Mouse (Mus musculus) midbrain, embryonic 10.5 days (tissue): ENCODE data around the gene Lman2. TPM values are rescaled to one million over a fixed set of nuclear protein-coding genes. Genes with fewer than 3 reads are reported as not detected.
A peak's percentile ranks its signal among the peaks of the same experiment; 100 is the strongest.

Experiments
- DNase-seq: peaks from one replicate; pipeline ENCODE4 v3.0.0-alpha.2; 2017; ENCODE audit warnings: low spot score
- H3K27ac ChIP-seq: fragments of 300-500 bp; sonication (generic); replicated peaks from 2 replicates; pipeline ENCODE4 v1.5.1; 2016; ENCODE audit warnings: mild to moderate bottlenecking
- H3K27me3 ChIP-seq: fragments of 300-500 bp; sonication (generic); 2 replicates; pipeline ENCODE4 v1.6.1; 2016; ENCODE audit warnings: low read depth, mild to moderate bottlenecking; ENCODE audit not compliant: poor library complexity, severe bottlenecking
- H3K36me3 ChIP-seq: fragments of 300-500 bp; sonication (generic); 2 replicates; pipeline ENCODE4 v1.6.1; 2016; ENCODE audit warnings: mild to moderate bottlenecking, moderate library complexity
- H3K4me1 ChIP-seq: fragments of 300-500 bp; sonication (generic); 2 replicates; pipeline ENCODE4 v1.6.1; 2016
- H3K4me3 ChIP-seq: fragments of 300-500 bp; sonication (generic); 2 replicates; pipeline ENCODE4 v1.5.1; 2016; ENCODE audit warnings: mild to moderate bottlenecking, moderate library complexity
- H3K9me3 ChIP-seq: fragments of 300-500 bp; sonication (generic); replicated peaks from 2 replicates; pipeline ENCODE4 v1.6.1; 2016; ENCODE audit warnings: mild to moderate bottlenecking
- WGBS: fragments of 180-500 bp; shearing (Covaris S2); methylation state at CpG from one replicate; pipeline ENCODE4 v1.1.7; 2016; 5-methylcytosine and 5-hydroxymethylcytosine counted together
- polyA plus RNA-seq: library from polyadenylated mRNA; unstranded; fragments of >200 nt; fragmentation: Nextera tagmentation; extraction: Ambion mirVana; gene quantifications from 2 replicates; pipeline ENCODE4 v1.2.1, GENCODE M21; 2016

The Lman2 gene
- 105 and 107 TPM in 2 replicates for polyA plus RNA-seq

- peak; percentile 97 for DNase-seq
- Histone ChIP-seq H3K9me3 (no peaks in the 10 kb centered on the region), H3K4me3 (peak within 1 kb of the TSS; percentile 97), H3K4me1 (peaks cover 25% of the 10 kb centered on the region), H3K27ac (peak within 1 kb of the TSS; percentile 93), H3K27me3 (no peaks in the 10 kb centered on the region), H3K36me3 (peaks cover 37% of the 10 kb centered on the region)
- under 1% methylated on average over 35 of the region's 35 CpGs for WGBS
These were observed at the start of gene Lman2 for GRCm38 (mm10) chr13:55362453-55363060. TSS of gene Lman2 (minus strand) at chr13:55362783.

- H3K4me3 ChIP-seq: no peak overlapping the region
- H3K36me3 ChIP-seq: no peaks in the 10 kb centered on the region
- H3K9me3 ChIP-seq: no peaks in the 10 kb centered on the region
- no peak overlapping the region for H3K27ac ChIP-seq
- peaks cover 8% of the 10 kb centered on the region for H3K4me1 ChIP-seq
- peaks cover 37% of the 10 kb centered on the region for H3K27me3 ChIP-seq
- DNase-seq: no peak
- WGBS: 76% methylated on average over 7 of the region's 7 CpGs
These were observed 49.2 kb upstream of the Lman2 start for GRCm38 (mm10) chr13:55411826-55412225.

- H3K9me3 ChIP-seq: no peaks in the 10 kb centered on the region
- peaks cover 15% of the 10 kb centered on the region for H3K4me1 ChIP-seq
- H3K27me3 ChIP-seq: peaks cover 27% of the 10 kb centered on the region
- 87% methylated on average over 19 of the region's 19 CpGs for WGBS
- H3K27ac ChIP-seq: no peak overlapping the region
- no peaks in the 10 kb centered on the region for H3K36me3 ChIP-seq
- H3K4me3 ChIP-seq: no peak overlapping the region
- no peak for DNase-seq
These were observed 46.0 kb upstream of the Lman2 start for GRCm38 (mm10) chr13:55408546-55409120.

GRCm38 (mm10) chr13:55407341-55407740 lies 44.8 kb upstream of the Lman2 start:
- Histone ChIP-seq H3K9me3 (no peaks in the 10 kb centered on the region), H3K27ac (no peak overlapping the region), H3K4me1 (peaks cover 21% of the 10 kb centered on the region), H3K36me3 (no peaks in the 10 kb centered on the region), H3K27me3 (peaks cover 24% of the 10 kb centered on the region), H3K4me3 (no peak overlapping the region)
- no peak for DNase-seq
- 87% methylated on average over 4 of the region's 4 CpGs for WGBS

GRCm38 (mm10) chr13:55405783-55406390 lies 43.3 kb upstream of the Lman2 start:
- Histone ChIP-seq H3K9me3 (no peaks in the 10 kb centered on the region), H3K4me3 (no peak overlapping the region), H3K4me1 (peaks cover 21% of the 10 kb centered on the region), H3K27ac (peak overlapping the region; percentile 89), H3K27me3 (peaks cover 24% of the 10 kb centered on the region), H3K36me3 (no peaks in the 10 kb centered on the region)
- 63% methylated on average over 13 of the region's 13 CpGs for WGBS
- no peak for DNase-seq

GRCm38 (mm10) chr13:55404853-55405782 lies 42.5 kb upstream of the Lman2 start:
- H3K4me1 ChIP-seq: peaks cover 21% of the 10 kb centered on the region
- H3K27ac ChIP-seq: peak overlapping the region; percentile 89
- no peaks in the 10 kb centered on the region for H3K9me3 ChIP-seq
- DNase-seq: peak; percentile 87
- H3K36me3 ChIP-seq: no peaks in the 10 kb centered on the region
- WGBS: 16% methylated on average over 11 of the region's 11 CpGs
- H3K27me3 ChIP-seq: peaks cover 24% of the 10 kb centered on the region
- H3K4me3 ChIP-seq: peak overlapping the region; percentile 19; the same call in 1 of the 2 replicates

- Histone ChIP-seq H3K27ac (no peak overlapping the region), H3K36me3 (no peaks in the 10 kb centered on the region), H3K9me3 (no peaks in the 10 kb centered on the region), H3K4me1 (peaks cover 22% of the 10 kb centered on the region), H3K4me3 (no peak overlapping the region), H3K27me3 (peaks cover 25% of the 10 kb centered on the region)
- no peak for DNase-seq
- 77% methylated on average over 15 of the region's 15 CpGs for WGBS
These were observed 41.6 kb upstream of the Lman2 start for GRCm38 (mm10) chr13:55403935-55404852.

- Histone ChIP-seq H3K27me3 (peaks cover 29% of the 10 kb centered on the region), H3K4me3 (no peak overlapping the region), H3K4me1 (peaks cover 27% of the 10 kb centered on the region), H3K36me3 (no peaks in the 10 kb centered on the region), H3K9me3 (no peaks in the 10 kb centered on the region), H3K27ac (no peak overlapping the region)
- no peak for DNase-seq
- 82% methylated on average over 7 of the region's 7 CpGs for WGBS
These were observed 40.7 kb upstream of the Lman2 start for GRCm38 (mm10) chr13:55403266-55403665.

GRCm38 (mm10) chr13:55400039-55400346 lies 37.4 kb upstream of the Lman2 start:
- Histone ChIP-seq H3K27ac (no peak overlapping the region), H3K4me1 (peaks cover 16% of the 10 kb centered on the region), H3K36me3 (no peaks in the 10 kb centered on the region), H3K27me3 (peaks cover 29% of the 10 kb centered on the region), H3K9me3 (no peaks in the 10 kb centered on the region), H3K4me3 (no peak overlapping the region)
- DNase-seq: no peak
- WGBS: 91% methylated on average over 1 of the region's 1 CpGs

GRCm38 (mm10) chr13:55399300-55400038 lies 36.9 kb upstream of the Lman2 start:
- Histone ChIP-seq H3K4me3 (no peak overlapping the region), H3K4me1 (peaks cover 16% of the 10 kb centered on the region; the same call in 1 of the 2 replicates), H3K27me3 (peaks cover 26% of the 10 kb centered on the region), H3K36me3 (no peaks in the 10 kb centered on the region), H3K9me3 (no peaks in the 10 kb centered on the region), H3K27ac (no peak overlapping the region)
- no peak for DNase-seq
- WGBS: 67% methylated on average over 5 of the region's 5 CpGs

- Histone ChIP-seq H3K36me3 (no peaks in the 10 kb centered on the region), H3K27me3 (peaks cover 16% of the 10 kb centered on the region), H3K4me1 (peaks cover 7% of the 10 kb centered on the region; the same call in 1 of the 2 replicates), H3K27ac (no peak within 1 kb of the TSS), H3K9me3 (no peaks in the 10 kb centered on the region), H3K4me3 (no peak within 1 kb of the TSS)
- WGBS: 87% methylated on average over 1 of the region's 1 CpGs
- no peak for DNase-seq
These were observed 35.5 kb upstream of the Lman2 start, which contains the start of gene Slc34a1 for GRCm38 (mm10) chr13:55398088-55398487. TSS of gene Slc34a1 (plus strand) at chr13:55398187.
